Mouse (Mus musculus) adrenal gland, adult 18-20 months (tissue): ENCODE measurements around the gene Neurog1. TPM values are rescaled to one million over a fixed set of nuclear protein-coding genes. Genes with fewer than 3 reads are reported as not detected.

Experiments used
- DNase-seq, 2 experiments: peaks; one replicate each; pipeline ENCODE4 v3.0.0; 2021 to 2022; ENCODE audit warnings: low spot score in 2 of 2
- total RNA-seq, 2 experiments: library from RNA; stranded (reverse); gene quantifications; 1 replicate in 1 of 2; 2 replicates in 1 of 2; pipeline ENCODE4 v1.2.3; 2021

The Neurog1 gene
- total RNA-seq, 2 experiments from 2014 or later: not detected

DNA sequence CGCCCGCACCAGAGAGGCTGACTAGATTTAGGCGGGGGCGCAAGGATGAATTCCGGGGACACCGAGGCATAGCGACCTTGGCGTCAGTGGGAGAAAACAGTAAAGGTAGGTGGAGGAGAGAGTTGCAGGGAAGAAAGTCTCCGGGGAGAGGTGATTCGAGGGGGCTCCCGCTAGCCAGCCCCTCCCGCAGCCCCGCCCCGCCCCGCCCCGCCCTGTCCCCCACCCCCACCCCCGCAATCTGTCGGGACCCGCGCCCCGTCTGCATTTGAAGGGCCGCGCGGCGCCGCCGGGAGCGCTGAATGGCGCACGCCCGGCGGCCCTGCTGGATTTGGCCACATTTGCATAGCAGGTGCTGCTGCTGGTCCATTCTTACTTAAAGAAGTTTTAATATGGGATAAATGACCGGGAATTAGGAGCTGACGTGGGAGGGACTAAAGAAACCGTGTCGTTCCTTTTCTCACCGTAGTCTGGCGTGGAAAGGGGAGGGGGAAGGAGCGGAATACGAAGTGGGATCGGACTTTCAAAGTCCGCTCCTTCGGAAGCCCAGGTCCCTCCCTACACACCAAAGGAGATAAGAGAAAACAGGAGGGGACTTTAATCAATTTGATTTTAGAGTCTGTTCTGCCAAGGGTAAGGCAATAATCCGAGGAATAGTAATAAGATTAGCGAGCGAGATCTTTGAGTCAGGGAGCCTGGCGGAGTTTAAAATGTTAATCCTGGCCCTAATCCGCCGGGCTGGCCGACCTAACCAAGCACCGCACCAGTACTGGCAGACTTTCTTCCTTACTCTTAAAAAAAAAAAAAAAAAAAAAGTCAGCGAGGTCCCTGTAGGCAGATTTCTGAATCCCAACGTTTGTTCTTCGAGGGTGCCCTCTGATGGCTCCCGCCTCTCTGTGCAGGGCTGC is 7.3 kb upstream of the Neurog1 start:
- no peak for DNase-seq

DNA sequence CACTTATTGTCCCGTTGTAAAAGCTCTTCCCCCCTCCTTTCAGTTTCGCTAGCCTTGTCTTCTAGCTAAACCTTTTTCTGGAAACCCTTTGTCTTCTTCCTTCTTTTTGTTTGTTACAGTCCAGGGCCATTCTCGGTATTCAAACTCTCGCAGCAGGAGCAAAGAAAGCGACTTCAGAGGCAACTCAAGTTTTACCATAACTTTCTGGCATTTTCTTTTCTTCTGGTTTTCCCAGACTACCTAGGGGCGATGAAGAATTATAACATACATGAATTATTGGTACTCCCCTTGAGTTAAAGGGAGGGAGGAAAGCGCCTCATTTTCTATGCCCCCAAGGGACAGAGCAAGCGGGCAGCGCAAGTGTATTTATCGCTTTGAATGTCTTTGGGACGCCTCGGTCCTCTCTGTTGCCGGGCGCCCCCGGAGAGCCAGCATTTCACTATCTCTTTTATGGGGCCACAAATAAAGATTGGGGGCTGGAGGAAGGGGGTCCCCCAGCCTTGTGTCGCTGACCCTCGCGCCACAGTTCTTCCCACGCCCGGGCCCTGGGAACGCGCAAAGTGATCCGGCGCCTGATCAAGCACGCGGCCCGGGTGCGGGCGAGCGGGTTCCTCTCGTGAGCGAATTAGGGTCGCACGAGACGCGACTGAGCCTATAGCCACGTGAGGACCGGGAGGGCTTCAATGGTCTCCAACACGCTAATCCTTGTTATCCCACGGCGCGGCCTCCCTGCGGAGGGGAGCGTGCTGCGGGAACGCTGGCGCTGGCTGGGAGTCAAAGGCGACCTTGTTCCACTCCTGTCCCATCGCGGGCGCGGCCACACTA is 6.4 kb upstream of the Neurog1 start:
- DNase-seq: no peak

DNA sequence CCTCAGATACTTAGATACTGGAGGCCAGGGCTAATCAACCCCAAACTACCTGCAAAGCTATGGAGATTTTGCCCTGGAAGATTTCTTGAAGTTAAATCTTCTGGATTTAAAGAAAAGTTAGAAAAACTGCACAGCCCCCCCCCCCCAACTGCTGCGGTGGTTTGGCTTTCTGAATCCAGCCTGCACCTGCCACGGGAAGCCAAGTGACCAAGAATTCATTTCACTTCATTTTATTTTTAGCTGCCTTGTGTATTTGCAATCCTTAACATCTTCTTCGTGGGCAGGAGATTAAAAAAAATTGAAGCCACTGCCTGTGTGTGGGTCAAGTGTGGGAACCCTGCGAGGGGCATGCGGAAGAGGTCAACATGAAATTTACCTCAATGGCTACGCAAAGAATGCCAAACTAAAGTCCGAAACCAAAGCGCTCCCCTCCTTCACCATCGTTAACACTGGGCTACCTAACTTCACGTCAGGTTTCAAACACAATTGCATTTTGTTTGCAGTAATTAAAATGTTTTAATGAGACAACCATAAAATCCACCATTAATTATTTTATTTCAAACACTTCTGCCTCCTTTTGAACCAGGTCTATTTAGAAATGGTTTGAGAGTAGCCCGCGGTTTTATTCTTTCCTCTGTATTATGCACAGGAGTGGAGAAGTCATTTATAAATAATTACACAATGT is 5.6 kb upstream of the Neurog1 start:
- DNase-seq: no peak

DNA sequence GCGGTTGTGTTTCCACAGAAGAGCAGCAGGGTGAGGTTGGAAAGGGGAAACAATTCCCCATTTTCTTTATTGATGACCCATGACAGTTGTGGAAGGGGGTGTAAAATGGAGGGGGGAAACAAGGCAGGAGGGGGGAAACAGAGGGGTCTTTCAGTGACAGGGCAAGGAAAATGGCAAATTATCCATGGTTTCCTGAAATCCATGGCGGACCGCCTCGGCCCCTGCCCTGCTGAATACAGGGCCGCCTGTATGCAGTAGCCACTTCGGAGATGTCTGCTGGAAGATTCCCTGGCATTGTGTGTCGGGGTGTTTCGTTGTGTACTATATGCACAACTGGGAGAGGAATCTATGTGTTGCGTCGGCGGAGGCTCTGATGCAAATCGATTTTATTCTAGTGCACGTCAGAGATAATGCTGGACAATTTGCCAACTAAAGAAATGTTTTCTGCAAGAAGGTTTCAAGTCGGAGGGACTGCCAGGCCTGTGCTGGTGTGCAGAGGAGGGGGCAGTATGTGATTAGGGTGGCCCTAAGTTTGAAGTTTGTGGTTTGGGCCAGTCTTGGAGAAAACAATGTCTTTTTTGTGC is 4.8 kb upstream of the Neurog1 start:
- no peak for DNase-seq

DNA sequence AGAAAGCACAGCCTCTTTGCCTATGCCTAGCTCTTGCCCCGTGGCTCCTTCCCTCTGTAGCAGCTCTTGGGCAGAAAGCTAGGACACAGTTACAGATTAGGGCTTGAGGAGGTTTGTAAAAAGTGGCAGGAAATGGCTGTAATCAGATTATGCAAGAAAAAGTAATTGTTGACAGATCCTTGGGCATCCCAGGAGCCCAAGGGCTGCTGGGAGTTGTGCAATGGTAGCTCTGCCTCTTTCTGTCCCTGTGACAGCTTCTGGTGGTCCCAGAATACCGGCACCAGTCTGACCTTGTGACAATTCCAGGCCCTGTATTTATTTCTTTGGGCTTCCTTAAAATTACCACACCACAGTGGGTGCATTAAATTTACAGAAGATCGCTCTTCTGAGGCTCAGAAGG is 1.4 kb upstream of the Neurog1 start:
- DNase-seq: no peak

DNA sequence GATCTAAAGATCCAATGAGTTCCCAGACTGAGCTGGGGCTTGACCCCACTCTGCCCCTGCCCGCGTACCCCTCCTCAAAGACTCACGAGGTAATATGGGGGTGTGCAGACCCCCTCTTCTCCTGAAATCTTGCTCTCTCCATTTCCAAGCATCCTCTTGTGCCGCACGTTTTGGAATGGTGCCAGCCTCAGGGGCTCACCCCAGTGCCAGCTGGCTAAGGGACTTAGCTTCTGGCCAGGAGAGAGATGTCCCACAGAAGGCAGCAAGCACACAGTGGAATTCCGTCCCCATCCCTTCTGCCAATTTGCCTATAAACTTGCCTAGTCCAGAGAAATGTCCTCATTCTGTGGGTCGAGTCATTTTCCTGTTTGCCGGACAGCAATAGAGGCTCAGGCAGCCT is 820 bp upstream of the Neurog1 start:
- no peak for DNase-seq

DNA sequence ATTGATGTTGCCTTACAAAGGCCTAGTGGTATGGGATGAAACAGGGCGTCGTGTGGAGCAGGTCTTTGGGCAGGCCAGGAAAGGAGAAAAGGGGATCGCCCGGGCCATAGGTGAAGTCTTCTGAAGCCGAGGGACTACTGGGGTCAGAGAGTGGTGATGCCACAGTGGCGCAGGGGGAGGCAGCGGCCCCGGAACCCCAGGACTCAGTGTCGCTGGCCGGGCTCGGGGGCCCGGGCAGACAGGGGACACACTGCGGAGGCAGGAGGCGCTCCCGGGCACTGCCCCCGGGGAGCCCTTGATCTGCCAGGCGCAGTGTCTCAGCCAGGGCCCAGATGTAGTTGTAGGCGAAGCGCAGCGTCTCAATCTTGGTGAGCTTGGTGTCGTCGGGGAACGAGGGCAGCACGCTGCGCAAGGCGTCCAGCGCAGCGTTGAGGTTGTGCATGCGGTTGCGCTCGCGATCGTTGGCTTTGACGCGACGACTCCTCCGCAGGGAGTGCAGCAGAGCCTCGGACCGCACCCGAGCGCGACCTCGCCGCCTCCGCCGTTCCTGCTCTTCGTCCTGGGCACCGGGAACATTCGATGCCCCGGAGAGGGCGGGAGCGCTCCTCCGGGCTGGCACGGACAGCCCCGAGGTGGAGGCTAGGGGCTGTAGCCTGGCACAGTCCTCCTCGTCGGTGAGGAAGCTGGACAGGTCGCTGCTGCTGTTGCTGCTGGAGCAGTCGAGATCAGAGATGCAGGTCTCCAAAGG is 613 bp downstream of the Neurog1 start:
- DNase-seq: no peak

DNA sequence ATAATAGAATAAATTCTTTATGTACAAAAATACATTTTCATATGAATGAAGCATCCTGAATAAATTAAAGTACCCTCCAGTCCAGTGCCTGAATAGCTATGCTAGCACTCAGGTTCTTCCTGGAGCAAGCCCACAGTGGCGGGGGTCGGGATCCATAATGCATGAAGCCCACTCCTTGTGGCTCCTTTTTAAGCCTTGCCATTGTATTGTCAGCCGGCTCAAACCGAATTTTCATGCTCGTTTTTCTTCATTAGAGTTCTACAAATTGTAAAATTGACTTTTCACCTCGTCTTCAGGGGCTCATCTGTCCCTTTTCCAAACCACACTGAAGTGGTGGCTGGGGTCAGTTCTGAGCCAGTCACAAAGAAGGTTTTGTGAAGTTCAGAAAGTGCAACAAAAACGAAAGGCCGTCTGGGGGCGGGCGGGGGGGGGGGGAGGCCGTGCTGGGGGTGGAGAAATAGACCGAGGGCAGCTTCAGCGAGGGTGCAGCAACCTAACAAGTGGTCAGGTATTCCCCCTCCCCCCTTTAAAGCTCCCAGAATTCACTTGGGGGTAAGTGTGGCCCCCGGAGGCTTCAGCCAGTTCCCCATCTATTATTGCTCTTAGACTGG is 1.3 kb downstream of the Neurog1 start:
- no peak for DNase-seq

DNA sequence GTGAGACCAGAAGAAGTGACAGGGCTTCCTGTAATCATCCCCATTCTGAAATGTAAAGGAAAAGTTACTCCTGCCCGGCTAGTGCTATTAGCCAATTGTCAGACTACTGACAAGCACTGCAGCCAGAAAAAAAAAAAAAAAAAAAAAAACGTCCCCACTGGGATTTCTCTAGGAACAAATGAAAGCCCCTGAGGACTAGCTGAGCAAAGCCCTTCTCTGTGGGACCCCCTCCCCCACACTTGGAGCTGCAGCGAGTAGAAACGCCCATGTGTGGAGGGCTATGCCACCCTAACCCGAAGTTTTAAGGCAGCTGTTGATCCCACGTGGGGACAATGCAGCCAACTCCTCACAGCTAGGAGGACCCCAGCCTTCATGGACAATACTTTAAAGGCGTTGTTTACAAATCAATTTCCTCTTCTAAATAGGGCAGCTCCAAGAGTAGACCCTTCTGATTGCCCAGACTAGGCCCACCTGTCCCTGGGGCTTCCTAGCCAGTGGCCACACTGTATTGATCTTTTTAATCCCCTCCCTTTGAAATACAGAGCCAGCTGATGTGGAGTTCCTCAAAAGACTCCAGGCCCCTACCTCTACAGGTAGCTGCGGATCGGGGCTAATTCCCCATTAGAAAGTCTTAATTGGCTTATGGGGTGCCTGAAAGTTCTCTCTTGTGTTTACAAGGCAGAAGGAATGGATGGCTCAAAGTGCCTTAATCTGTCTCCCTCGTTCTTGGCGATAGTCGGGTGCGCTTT is 2.2 kb downstream of the Neurog1 start:
- DNase-seq: no peak

DNA sequence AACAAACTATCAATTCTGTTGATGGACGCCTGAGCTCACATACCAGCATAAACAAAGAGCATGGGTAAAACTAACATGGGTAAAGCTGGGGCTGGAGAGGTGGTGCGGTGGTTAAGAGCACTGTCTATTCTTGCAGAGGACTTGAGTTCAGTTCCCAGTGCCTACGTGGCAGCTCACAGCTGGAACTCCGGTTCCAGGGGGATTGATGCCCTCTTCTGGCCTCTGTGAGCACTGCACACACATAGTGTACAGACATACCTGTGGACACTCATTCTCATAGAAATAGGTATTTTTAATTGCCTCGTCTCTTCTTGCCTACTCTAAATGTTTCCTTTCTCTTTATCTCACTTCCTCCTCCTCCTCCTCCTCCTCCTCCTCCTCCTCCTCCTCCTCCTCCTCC is 8.9 kb downstream of the Neurog1 start:
- no peak for DNase-seq

DNA sequence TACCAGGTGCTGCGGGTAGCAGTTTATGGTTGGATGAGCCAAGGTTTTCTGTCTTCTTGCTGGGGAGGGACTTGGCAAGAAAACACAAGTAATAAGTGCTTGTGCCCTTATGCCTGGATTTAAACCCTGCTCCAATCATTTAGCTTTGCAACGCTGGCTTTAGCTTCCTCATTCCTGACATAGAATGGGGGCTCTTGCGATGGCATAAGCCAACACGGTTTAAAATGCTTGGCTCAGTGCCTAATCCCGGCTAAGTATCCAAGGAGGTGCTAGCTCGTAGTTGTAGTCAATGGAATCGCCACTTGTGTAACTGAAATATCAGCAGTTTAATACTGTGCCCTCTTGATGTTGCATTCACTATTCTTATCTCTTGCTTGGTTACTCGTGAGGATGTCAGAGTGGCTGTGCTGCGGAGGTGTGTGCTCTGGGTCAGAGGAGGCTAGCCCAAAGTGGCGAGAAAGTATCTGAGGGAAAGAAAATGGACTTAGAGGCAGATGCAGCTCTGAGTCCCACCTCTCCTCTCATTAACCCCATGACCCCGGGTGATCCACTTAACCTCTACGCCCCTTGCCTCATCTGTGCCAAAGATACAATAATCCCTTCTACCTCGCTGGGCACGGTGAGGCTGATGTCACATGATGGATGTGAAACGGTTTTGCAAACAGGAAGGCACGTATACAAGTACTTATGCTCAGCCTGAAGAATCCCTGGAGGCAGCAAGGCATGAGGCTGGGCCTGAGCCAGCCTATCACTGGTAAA is 11.8 kb downstream of the Neurog1 start:
- DNase-seq: no peak

DNA sequence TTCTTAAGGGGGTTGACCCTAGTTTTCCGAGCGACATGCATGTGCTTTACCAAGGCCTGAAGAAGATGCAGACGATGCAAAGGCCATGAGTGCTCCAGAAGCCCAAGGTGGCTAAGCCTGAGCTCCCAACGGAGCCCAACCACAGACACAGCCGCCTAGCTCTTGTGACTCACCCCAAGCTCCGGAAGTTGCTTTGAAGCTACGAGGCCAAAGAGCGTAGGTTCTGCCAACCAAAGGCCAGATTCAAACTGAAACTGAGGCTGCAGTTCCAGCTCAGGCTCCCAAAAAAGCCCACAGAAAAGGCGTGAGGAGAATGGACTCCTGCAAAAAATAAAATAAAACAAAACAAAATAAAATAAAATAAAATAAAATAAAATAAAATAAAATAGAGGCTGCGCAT is 14.1 kb downstream of the Neurog1 start:
- DNase-seq: no peak

DNA sequence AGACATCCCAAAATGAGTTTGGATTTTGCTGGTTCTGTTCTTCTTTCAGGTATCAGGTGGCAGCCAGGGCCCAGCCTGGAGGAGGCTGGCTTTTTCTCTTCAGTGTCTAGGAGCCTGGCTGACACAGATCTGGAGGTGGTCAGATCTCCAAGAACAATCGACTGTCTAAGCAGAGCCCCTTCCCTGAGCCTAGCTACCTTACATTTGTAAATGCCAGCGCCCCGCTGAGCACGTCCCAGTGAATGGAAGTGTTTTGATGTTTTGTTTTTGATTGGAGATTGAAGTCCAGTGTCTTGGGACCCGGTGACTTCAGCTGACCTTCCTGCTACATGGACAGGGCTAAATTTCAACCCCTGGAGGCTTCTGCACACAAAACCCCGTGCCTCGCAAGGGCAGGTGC is 15.8 kb downstream of the Neurog1 start:
- DNase-seq: no peak

DNA sequence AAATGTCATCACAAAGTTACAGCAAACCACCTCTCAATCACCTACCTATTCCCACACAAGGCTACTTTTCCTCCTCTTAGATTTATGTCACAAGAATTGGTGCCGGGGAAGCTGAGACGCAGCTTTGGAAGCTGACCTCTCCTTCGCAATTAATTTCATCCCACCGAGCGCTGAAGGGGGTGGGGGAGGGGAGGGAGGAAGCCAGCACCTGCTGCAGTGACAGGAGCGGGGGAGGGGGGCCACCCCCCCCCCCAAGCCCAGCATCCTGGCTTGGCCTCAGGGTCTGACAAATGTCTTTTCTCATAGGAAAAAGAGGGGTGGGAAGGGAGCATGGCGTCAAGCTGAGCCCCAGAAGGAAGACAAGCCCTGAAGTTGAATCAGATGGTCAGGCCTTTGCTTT is 23.2 kb downstream of the Neurog1 start:
- no peak for DNase-seq

DNA sequence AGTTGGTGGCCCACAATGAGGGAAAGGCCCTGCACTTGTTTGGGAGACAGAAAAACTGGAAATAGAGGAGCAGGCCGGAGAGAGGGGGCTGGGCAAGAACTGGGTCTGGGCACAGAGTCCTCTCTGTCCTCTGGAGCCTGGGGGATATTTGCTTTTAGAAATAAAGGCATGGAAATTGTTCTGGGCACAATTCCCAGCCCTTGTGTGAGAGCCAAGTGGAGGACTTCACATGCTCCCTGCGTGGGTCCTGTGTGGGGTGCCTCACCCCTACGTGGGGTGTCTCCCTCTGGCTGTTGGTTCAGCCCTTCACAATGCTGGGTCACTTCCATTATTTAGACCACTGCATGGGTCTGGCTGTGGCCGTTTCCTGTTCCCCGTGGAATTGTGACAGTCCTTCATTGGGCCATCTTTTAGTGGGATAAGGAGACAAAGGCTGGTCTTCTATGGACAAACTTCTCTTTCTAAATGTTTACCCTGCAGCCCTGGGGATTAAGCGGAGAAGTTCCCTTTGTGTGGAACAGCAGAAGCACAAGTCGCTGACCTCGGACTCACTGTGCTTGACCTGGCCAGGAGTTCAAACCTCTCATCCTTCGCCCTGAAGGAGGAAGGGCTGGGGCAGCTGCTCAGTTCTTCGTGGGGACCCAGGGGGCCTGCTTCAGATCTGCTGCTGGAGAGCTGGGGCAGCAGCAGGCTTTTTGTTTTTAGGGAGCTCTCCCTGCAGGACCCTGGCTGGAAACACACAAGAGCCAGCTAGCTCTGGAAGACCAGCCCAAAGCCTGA is 25.6 kb downstream of the Neurog1 start:
- DNase-seq: no peak

DNA sequence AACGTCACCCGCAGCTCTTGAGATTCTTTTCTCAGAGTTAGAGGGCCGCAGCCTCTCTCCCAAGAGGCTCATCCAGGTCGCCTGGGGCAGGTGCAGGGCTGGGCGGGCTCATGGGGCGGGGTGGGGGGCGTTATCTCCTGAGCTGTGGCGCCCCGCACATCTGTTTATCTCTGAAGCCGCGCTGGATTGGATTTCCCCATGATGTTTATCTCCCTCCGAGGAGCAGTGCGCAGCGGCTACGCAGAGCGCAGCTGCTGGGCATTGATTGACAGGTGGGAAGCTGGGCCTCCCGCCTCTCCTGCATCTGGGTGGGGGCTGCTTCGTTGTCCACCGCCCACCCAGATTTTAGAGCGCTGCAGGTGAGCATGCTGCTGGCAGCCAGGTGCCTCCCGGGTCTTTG is 28.3 kb downstream of the Neurog1 start:
- no peak for DNase-seq

DNA sequence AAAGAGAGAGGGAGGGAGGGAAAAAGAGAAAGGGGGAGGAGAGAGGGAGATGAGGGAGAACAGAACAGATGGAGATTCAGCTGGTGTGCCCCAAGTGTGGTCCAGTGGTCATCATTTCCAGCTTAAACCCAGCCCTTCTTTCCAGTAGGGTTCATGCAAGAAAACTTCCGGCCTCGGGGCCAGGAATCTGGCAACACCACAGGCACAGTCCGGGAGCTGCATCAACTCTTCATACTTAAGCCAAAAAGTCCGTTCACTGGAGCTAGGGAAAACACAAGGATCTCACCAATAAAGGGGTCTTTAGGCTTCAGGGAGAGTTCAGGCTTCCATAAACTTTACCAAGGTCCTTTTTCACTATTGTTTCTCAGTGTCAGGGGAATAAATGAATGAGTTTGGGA is 29.1 kb downstream of the Neurog1 start:
- DNase-seq: no peak
